Mouse (Mus musculus) MEL (cell line): ENCODE data around the gene Gm10320. TPM values are rescaled to one million over a fixed set of nuclear protein-coding genes. Genes with fewer than 3 reads are reported as not detected.

Experiments used
- DNase-seq: peaks from one replicate; pipeline ENCODE4 v3.0.0; 2011; ENCODE audit warnings: low read depth, low spot score
- H3K27ac ChIP-seq: 2 replicates; pipeline ENCODE4 v1.5.1; 2012; ENCODE audit warnings: low read depth, mild to moderate bottlenecking, control low read depth, low read length, moderate library complexity; ENCODE audit not compliant: control insufficient read depth
- H3K27me3 ChIP-seq, 2 experiments: fragments of 150-350 bp in 1 of 2; sonication (generic) in 1 of 2; 2 replicates each; pipeline ENCODE4 v1.6.1; 2012; ENCODE audit warnings: low read length in 2 of 2, mild to moderate bottlenecking in 2 of 2, improper control_type of control experiment in 1 of 2, moderate library complexity in 1 of 2; ENCODE audit not compliant: insufficient read depth in 2 of 2, control insufficient read depth in 1 of 2
- H3K36me3 ChIP-seq, 2 experiments: 2 replicates each; pipeline ENCODE4 v1.6.1; 2012 to 2014; ENCODE audit warnings: low read length in 2 of 2, improper control_type of control experiment in 1 of 2, inconsistent platforms in 1 of 2, mild to moderate bottlenecking in 1 of 2; ENCODE audit not compliant: insufficient read depth in 2 of 2, control insufficient read depth in 1 of 2
- H3K4me1 ChIP-seq, 2 experiments: fragments of 150-350 bp in 1 of 2; sonication (generic) in 1 of 2; 2 replicates each; pipeline ENCODE4 v1.6.1; 2012; ENCODE audit warnings: low read length in 2 of 2, improper control_type of control experiment in 1 of 2, mild to moderate bottlenecking in 1 of 2; ENCODE audit not compliant: insufficient read depth in 2 of 2, control insufficient read depth in 1 of 2
- H3K4me3 ChIP-seq, 2 experiments: fragments of 150-350 bp in 1 of 2; sonication (generic) in 1 of 2; 2 replicates each; pipeline ENCODE4 v1.5.1; 2012; ENCODE audit warnings: low read depth in 2 of 2, low read length in 2 of 2, mild to moderate bottlenecking in 2 of 2, moderate library complexity in 2 of 2, control low read depth in 1 of 2, improper control_type of control experiment in 1 of 2; ENCODE audit not compliant: control insufficient read depth in 1 of 2, insufficient read depth in 1 of 2
- H3K79me2 ChIP-seq: 2 replicates; pipeline ENCODE4 v1.6.1; 2012; ENCODE audit warnings: mild to moderate bottlenecking, low read length, moderate library complexity; ENCODE audit not compliant: control insufficient read depth, poor library complexity, insufficient read depth
- H3K9ac ChIP-seq: 2 replicates; pipeline ENCODE4 v1.6.1; 2012; ENCODE audit warnings: low read depth, mild to moderate bottlenecking, control low read depth, low read length, moderate library complexity; ENCODE audit not compliant: control insufficient read depth, poor library complexity, severe bottlenecking
- H3K9me3 ChIP-seq: fragments of 150-350 bp; sonication (generic); replicated peaks from 2 replicates; pipeline ENCODE4 v1.6.1; 2012; ENCODE audit warnings: mild to moderate bottlenecking, low read length, improper control_type of control experiment, moderate library complexity; ENCODE audit not compliant: insufficient read depth
- CHD2 ChIP-seq: IDR thresholded peaks from 2 replicates; pipeline ENCODE4 v1.6.1; 2011; ENCODE audit warnings: low read length, improper control_type of control experiment
- CTCF ChIP-seq, 3 experiments: IDR thresholded peaks in 2 of 3; conservative IDR thresholded peaks in 1 of 3; 2 replicates each; pipeline ENCODE4 v1.5.1; 2011 to 2012; ENCODE audit warnings: low read length in 3 of 3, low read depth in 2 of 3, mild to moderate bottlenecking in 2 of 3, improper control_type of control experiment in 1 of 3, inconsistent platforms in 1 of 3, mixed read lengths in 1 of 3, moderate library complexity in 1 of 3; ENCODE audit not compliant: control insufficient read depth in 1 of 3, insufficient read depth in 1 of 3, poor library complexity in 1 of 3, severe bottlenecking in 1 of 3
- E2F4 ChIP-seq: IDR thresholded peaks from 2 replicates; pipeline ENCODE4 v1.6.1; 2011; ENCODE audit warnings: low read depth, low read length, improper control_type of control experiment, borderline replicate concordance
- ELF1 ChIP-seq: IDR thresholded peaks from 2 replicates; pipeline ENCODE4 v1.6.1; 2014; ENCODE audit warnings: low read depth, mild to moderate bottlenecking, inconsistent platforms, low read length, improper control_type of control experiment, moderate library complexity
- EP300 ChIP-seq, 2 experiments: IDR thresholded peaks; 2 replicates each; pipeline ENCODE4 v1.6.1; 2011; ENCODE audit warnings: improper control_type of control experiment in 2 of 2, low read length in 2 of 2, low read depth in 1 of 2, mild to moderate bottlenecking in 1 of 2
- ETS1 ChIP-seq: IDR thresholded peaks from 2 replicates; pipeline ENCODE4 v1.6.1; 2012; ENCODE audit warnings: low read depth, mild to moderate bottlenecking, inconsistent platforms, low read length, improper control_type of control experiment, moderate library complexity
- GABPA ChIP-seq: IDR thresholded peaks from 2 replicates; pipeline ENCODE4 v1.6.1; 2012; ENCODE audit warnings: low read depth, mild to moderate bottlenecking, inconsistent platforms, low read length, improper control_type of control experiment, moderate library complexity
- MAFK ChIP-seq: IDR thresholded peaks from 2 replicates; pipeline ENCODE4 v1.6.1; 2011; ENCODE audit warnings: low read depth, mild to moderate bottlenecking, low read length, improper control_type of control experiment, borderline replicate concordance
- MAX ChIP-seq: IDR thresholded peaks from 2 replicates; pipeline ENCODE4 v1.6.1; 2011; ENCODE audit warnings: low read length, improper control_type of control experiment
- MAZ ChIP-seq: IDR thresholded peaks from 2 replicates; pipeline ENCODE4 v1.6.1; 2012; ENCODE audit warnings: low read depth, mild to moderate bottlenecking, inconsistent platforms, low read length, improper control_type of control experiment
- MEF2A ChIP-seq: IDR thresholded peaks from 2 replicates; pipeline ENCODE4 v1.6.1; 2014; ENCODE audit warnings: low read depth, mild to moderate bottlenecking, inconsistent platforms, low read length, improper control_type of control experiment; ENCODE audit not compliant: poor library complexity, insufficient replicate concordance, severe bottlenecking; ENCODE audit errors: extremely low read depth
- MXI1 ChIP-seq: IDR thresholded peaks from 2 replicates; pipeline ENCODE4 v1.6.1; 2011; ENCODE audit warnings: mild to moderate bottlenecking, low read depth, low read length, improper control_type of control experiment
- MYB ChIP-seq: IDR thresholded peaks from 2 replicates; pipeline ENCODE4 v1.6.1; 2011; ENCODE audit warnings: mild to moderate bottlenecking, low read depth, low read length, improper control_type of control experiment
- NELFE ChIP-seq: IDR thresholded peaks from 2 replicates; pipeline ENCODE4 v1.6.1; 2011; ENCODE audit warnings: low read depth, low read length, improper control_type of control experiment
- NRF1 ChIP-seq: IDR thresholded peaks from 2 replicates; pipeline ENCODE4 v1.6.1; 2014; ENCODE audit warnings: low read depth, mild to moderate bottlenecking, inconsistent platforms, low read length, improper control_type of control experiment, moderate library complexity; ENCODE audit not compliant: poor library complexity, insufficient read depth, severe bottlenecking
- POLR2A ChIP-seq, 2 experiments: IDR thresholded peaks; 2 replicates each; pipeline ENCODE4 v1.6.1; 2011 to 2012; ENCODE audit warnings: low read length in 2 of 2, mild to moderate bottlenecking in 2 of 2, control low read depth in 1 of 2, improper control_type of control experiment in 1 of 2, low read depth in 1 of 2, moderate library complexity in 1 of 2; ENCODE audit not compliant: control insufficient read depth in 1 of 2, insufficient read depth in 1 of 2, poor library complexity in 1 of 2
- POLR2AphosphoS2 ChIP-seq: IDR thresholded peaks from 2 replicates; pipeline ENCODE4 v1.6.1; 2011; ENCODE audit warnings: low read length, improper control_type of control experiment
- RAD21 ChIP-seq: IDR thresholded peaks from 2 replicates; pipeline ENCODE4 v1.6.1; 2011; ENCODE audit warnings: mild to moderate bottlenecking, low read depth, low read length, improper control_type of control experiment
- SIN3A ChIP-seq: IDR thresholded peaks from 2 replicates; pipeline ENCODE4 v1.6.1; 2012; ENCODE audit warnings: low read length, improper control_type of control experiment, inconsistent platforms
- SMC3 ChIP-seq: IDR thresholded peaks from 2 replicates; pipeline ENCODE4 v1.6.1; 2011; ENCODE audit warnings: low read depth, low read length, improper control_type of control experiment
- USF1 ChIP-seq: IDR thresholded peaks from 2 replicates; pipeline ENCODE4 v1.6.1; 2014; ENCODE audit warnings: low read depth, mild to moderate bottlenecking, inconsistent platforms, low read length, improper control_type of control experiment, moderate library complexity
- USF2 ChIP-seq, 2 experiments: IDR thresholded peaks; 2 replicates each; pipeline ENCODE4 v1.6.1; 2011 to 2012; ENCODE audit warnings: improper control_type of control experiment in 2 of 2, low read length in 2 of 2, borderline replicate concordance in 1 of 2, inconsistent platforms in 1 of 2, low read depth in 1 of 2, mild to moderate bottlenecking in 1 of 2; ENCODE audit not compliant: insufficient read depth in 1 of 2
- ZMIZ1 ChIP-seq: IDR thresholded peaks from 2 replicates; pipeline ENCODE4 v1.6.1; 2012; ENCODE audit warnings: low read depth, mild to moderate bottlenecking, inconsistent platforms, low read length, improper control_type of control experiment, moderate library complexity
- ZNF384 ChIP-seq: IDR thresholded peaks from 2 replicates; pipeline ENCODE4 v1.6.1; 2012; ENCODE audit warnings: low read depth, mild to moderate bottlenecking, inconsistent platforms, low read length, improper control_type of control experiment
- polyA plus RNA-seq, 2 experiments: library from polyadenylated mRNA; stranded (reverse) in 1 of 2; unstranded in 1 of 2; fragments of >175 nt in 1 of 2; fragments of >200 nt in 1 of 2; gene quantifications; 2 replicates each; pipeline versions ENCODE4 v1.2.1 to v1.2.4; 2012; ENCODE audit warnings: low replicate concordance in 2 of 2, low read depth in 1 of 2; ENCODE audit not compliant: insufficient read length in 2 of 2, insufficient read depth in 1 of 2, missing spikeins in 1 of 2
- total RNA-seq: library from RNA; depleted of rRNA; stranded (reverse); fragments of 300-350 nt; gene quantifications from 2 replicates; pipeline ENCODE4 v1.2.3, GENCODE M21; 2012

Gm10320 gene
- total and polyA plus RNA-seq, 3 experiments: 0.29 to 10.5 TPM; not detected in 1

DNA sequence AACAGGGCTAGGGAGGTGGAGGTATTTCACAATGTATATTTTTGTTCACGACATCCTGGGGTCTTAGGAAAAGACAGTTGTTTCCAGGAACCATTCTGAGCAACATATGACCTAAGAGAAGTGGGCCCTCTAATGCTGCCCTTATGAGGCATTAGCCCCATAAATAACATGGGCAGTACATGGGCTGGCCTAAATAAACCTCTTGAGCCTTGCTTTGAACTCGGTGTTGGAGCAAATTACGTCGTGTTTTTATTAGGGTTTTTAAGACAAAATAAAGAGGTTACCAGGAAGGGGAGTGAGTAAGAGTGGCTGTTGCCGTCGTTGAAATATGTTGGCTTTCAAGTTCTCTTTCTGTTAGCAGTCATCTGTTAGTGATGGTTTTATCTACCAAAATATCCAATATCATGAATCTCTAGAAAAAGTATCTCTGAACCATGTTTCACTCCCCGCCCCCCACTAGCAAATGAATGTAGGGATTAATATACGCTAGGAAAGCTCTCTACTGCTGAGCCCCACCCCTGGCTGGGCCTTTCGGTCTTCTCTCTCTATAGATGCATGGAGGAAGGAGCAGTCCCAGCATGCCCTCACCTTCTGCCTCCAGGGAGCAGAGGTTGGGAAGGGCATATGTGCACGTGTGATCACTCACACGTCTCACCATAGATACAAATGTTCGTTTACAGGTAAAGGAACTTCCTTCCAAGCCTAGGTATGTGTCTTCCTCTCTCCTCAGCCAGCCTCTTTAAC is 37.4 kb downstream of the Gm10320 start:
- TF ChIP-seq GABPA: no peak
- no peak for TF ChIP-seq MEF2A
- no peak for TF ChIP-seq POLR2AphosphoS2
- TF ChIP-seq NRF1: no peak
- TF ChIP-seq USF1: no peak
- TF ChIP-seq USF2 (IDR thresholded peaks at IDR 0.05; ENCODE audit: borderline replicate concordance in 1 of 2, insufficient read depth in 1 of 2, low read depth in 1 of 2, low read length in 2 of 2): no peak
- TF ChIP-seq E2F4: no peak
- H3K36me3 ChIP-seq: no peaks in the 10 kb centered on the region
- DNase-seq: no peak
- no peak overlapping the region for H3K27ac ChIP-seq
- H3K4me3 ChIP-seq: no peak overlapping the region
- no peak overlapping the region for H3K9ac ChIP-seq
- H3K4me1 ChIP-seq: no peaks in the 10 kb centered on the region
- no peaks in the 10 kb centered on the region for H3K79me2 ChIP-seq
- H3K27me3 ChIP-seq: no peaks in the 10 kb centered on the region
- H3K9me3 ChIP-seq: no peaks in the 10 kb centered on the region

DNA sequence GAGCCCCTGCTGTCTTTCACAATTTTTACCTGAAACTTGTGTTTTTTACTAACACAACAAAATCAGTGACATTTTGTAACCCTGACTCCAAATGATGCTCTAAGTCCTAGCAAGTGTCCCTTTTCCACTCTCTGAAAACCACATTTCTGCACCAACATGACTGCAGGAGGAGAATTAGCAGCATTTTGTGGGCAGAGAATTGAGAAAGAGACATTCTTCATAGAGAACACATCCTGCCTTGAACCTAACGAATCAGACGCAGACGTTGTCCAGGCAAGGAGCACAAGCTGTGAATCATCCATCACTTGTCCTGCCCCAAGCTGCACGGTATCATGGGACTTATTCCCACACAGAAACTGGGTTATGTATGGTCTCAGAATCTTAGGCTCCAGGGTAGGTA is 38.7 kb downstream of the Gm10320 start:
- TF ChIP-seq ZMIZ1 (no peak), SIN3A (no peak)
- TF ChIP-seq, all 39 proteins: peak for 0
- Histone ChIP-seq H3K27ac (no peak overlapping the region), H3K4me3 (no peak overlapping the region), H3K4me1 (no peaks in the 10 kb centered on the region), H3K27me3 (no peaks in the 10 kb centered on the region), H3K9ac (no peak overlapping the region), H3K36me3 (no peaks in the 10 kb centered on the region), H3K9me3 (no peaks in the 10 kb centered on the region), H3K79me2 (no peaks in the 10 kb centered on the region)
- no peak for DNase-seq

GRCm38 (mm10) chr13:98448696-98449095 is 43.1 kb downstream of the Gm10320 start:
- Histone ChIP-seq H3K36me3 (no peaks in the 10 kb centered on the region), H3K27me3 (no peaks in the 10 kb centered on the region), H3K4me1 (no peaks in the 10 kb centered on the region), H3K4me3 (no peak overlapping the region), H3K9ac (no peak overlapping the region), H3K9me3 (no peaks in the 10 kb centered on the region), H3K79me2 (no peaks in the 10 kb centered on the region), H3K27ac (no peak overlapping the region)
- TF ChIP-seq MEF2A (no peak), ZNF384 (no peak), CHD2 (no peak), ETS1 (no peak), MAZ (no peak), MXI1 (no peak), POLR2A (IDR thresholded peaks at IDR 0.05; ENCODE audit: control insufficient read depth in 1 of 2, insufficient read depth in 1 of 2, low read depth in 1 of 2, low read length in 2 of 2, poor library complexity in 1 of 2) (no peak), SMC3 (no peak), RAD21 (no peak), NELFE (no peak), MAX (no peak), MYB (no peak), MAFK (no peak), E2F4 (no peak), CTCF (IDR thresholded peaks at IDR 0.05 in 2 of 3, conservative IDR thresholded peaks at IDR 0.05 in 1 of 3; ENCODE audit: control insufficient read depth in 1 of 3, insufficient read depth in 1 of 3, low read depth in 2 of 3, low read length in 3 of 3, poor library complexity in 1 of 3, severe bottlenecking in 1 of 3) (no peak), EP300 (IDR thresholded peaks at IDR 0.05; ENCODE audit: low read depth in 1 of 2, low read length in 2 of 2) (no peak), USF2 (IDR thresholded peaks at IDR 0.05; ENCODE audit: borderline replicate concordance in 1 of 2, insufficient read depth in 1 of 2, low read depth in 1 of 2, low read length in 2 of 2) (no peak), ELF1 (no peak)
- no peak for DNase-seq
